Mouse (Mus musculus) naive thymus-derived CD4-positive, alpha-beta T cell, adult 2 months (primary cell): Measurements from ENCODE around the gene Kdr.

Experiments used
- DNase-seq: peaks from one replicate; pipeline ENCODE4 v3.0.0-alpha.2; 2011; ENCODE audit warnings: low read depth

Gene Kdr

GRCm38 (mm10) chr5:75917231-75917630 lies 61.0 kb downstream of the Kdr start:
- no peak for DNase-seq

GRCm38 (mm10) chr5:75906102-75906501 lies 72.2 kb downstream of the Kdr start:
- no peak for DNase-seq

GRCm38 (mm10) chr5:75900231-75900920 lies 77.9 kb downstream of the Kdr start:
- DNase-seq, result no peak

GRCm38 (mm10) chr5:75895351-75895750 lies 82.9 kb downstream of the Kdr start:
- no peak for DNase-seq

GRCm38 (mm10) chr5:75892956-75893471 lies 85.2 kb downstream of the Kdr start:
- DNase-seq, result no peak
